Mouse (Mus musculus): ENCODE data around the gene Lmx1a. TPM values are rescaled to one million over a fixed set of nuclear protein-coding genes. Genes with fewer than 3 reads are reported as not detected.

Lmx1a gene
- polyA plus RNA-seq, 1 experiment: not detected

DNA sequence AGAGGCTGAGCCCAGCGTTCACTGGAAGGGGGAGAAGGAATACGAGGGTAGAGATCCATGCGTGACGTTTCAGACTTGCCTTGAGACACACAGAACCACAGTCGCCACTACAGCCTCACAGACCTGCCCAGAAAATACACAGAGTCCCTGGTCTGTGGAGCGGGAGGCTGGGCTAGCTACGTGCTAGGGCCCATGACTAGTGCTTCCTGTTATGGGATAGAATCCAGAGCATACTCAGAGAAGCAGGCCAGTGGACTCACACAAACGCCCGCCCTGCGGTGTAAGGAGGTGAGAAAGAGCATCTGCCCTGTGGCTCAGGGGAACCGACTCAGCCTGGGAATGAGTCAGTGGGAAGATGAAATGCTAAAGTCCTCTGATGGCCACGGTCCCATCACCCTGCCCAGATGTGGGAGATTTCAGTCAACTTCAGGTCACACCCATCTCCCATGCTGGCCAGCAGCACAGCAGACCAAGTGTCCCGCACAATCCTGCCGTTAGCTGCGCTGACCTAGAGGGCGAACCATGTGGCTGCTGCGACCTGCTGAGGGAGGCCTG, 16.5 kb upstream of the Lmx1a start:
- TF ChIP-seq POLR2A (IDR thresholded peaks at IDR 0.05; ENCODE audit: low read depth, low read length): no peak
- TF ChIP-seq CTCF (IDR thresholded peaks at IDR 0.05; ENCODE audit: borderline replicate concordance, insufficient read depth, low read length): no peak
- H3K4me3 ChIP-seq (ENCODE audit: insufficient read depth, low read length): no peak overlapping the region
- H3K4me1 ChIP-seq (ENCODE audit: control insufficient read depth, insufficient read depth, low read length): no peaks in the 10 kb centered on the region
- H3K27ac ChIP-seq (ENCODE audit: insufficient read depth, low read length): no peak overlapping the region

- no peak overlapping the region for H3K27ac ChIP-seq (ENCODE audit: insufficient read depth, low read length)
- no peaks in the 10 kb centered on the region for H3K4me1 ChIP-seq (ENCODE audit: control insufficient read depth, insufficient read depth, low read length)
- TF ChIP-seq CTCF (IDR thresholded peaks at IDR 0.05; ENCODE audit: borderline replicate concordance, insufficient read depth, low read length) (no peak), POLR2A (IDR thresholded peaks at IDR 0.05; ENCODE audit: low read depth, low read length) (no peak)
- H3K4me3 ChIP-seq (ENCODE audit: insufficient read depth, low read length): no peak overlapping the region
Measured at GRCm38 (mm10) chr1:167679061-167679460, 10.0 kb upstream of the Lmx1a start.

DNA sequence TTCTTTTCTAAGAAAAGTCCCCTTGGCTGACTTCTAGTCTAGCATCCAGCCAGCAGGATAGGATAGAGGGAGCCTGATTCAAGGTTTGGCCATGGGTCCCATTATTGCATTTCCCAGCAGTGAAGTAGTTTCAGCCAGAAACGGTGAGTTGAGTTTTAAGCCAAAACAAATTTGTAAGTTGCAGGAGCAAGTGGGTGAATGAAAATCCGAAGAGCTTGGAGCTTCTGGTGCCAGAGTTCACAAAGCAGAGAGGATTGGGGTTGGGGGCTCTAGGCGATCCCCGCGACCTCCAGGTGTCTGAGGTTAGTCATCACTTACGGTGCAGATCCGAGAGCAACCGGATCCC, 1.1 kb upstream of the Lmx1a start:
- no peak for TF ChIP-seq POLR2A (IDR thresholded peaks at IDR 0.05; ENCODE audit: low read depth, low read length)
- no peak for TF ChIP-seq CTCF (IDR thresholded peaks at IDR 0.05; ENCODE audit: borderline replicate concordance, insufficient read depth, low read length)
- no peak overlapping the region for H3K27ac ChIP-seq (ENCODE audit: insufficient read depth, low read length)
- no peak overlapping the region for H3K4me3 ChIP-seq (ENCODE audit: insufficient read depth, low read length)
- no peaks in the 10 kb centered on the region for H3K4me1 ChIP-seq (ENCODE audit: control insufficient read depth, insufficient read depth, low read length)

DNA sequence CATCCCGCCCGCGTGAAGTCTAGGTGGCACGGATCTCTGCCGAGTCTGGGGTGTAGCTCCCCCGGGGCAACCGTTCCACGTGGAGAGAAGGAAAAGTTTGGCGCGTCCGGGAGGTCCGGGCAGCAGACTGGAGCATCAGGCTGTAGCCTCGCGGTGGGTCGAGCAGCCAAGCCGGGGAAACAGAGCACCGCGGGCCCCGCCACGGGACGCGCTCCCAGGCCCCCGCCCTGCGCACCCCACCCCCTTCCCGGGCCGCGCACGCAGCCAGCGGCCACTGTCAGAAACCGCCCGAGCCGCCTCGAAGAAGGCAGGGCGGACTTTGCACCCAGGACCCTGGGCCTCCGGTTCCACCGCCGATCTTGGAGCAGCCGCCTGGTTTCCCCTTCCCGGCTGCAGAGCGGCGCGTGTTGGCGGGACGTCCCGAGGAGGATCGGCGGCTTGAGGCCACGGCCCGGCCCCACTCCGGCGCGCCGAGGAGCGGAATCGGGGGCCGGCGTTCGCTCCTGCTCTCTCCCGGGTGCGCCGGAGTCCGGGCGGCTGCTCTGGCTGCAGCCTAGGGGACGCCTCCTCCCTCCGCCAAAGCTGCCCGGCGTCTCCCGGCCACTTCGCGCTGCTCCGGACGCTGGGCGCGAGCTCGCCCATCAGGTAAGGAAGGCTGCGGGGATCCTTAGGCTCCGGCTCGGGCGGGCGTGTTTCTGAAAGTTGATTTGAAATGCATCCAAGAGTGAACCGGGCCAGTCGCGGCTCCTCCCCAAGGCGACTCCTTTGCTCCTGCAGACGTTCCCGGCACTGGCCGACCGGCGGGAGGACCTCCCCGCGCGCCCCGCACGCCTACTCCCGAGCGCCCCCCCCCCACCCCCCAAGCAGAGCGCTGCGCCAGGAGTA, 448 bp upstream of the Lmx1a start:
- Histone ChIP-seq H3K27ac (ENCODE audit: insufficient read depth, low read length) (no peak overlapping the region), H3K4me3 (ENCODE audit: insufficient read depth, low read length) (peak overlapping the region; percentile 37), H3K4me1 (ENCODE audit: control insufficient read depth, insufficient read depth, low read length) (no peaks in the 10 kb centered on the region)
- TF ChIP-seq CTCF (IDR thresholded peaks at IDR 0.05; ENCODE audit: borderline replicate concordance, insufficient read depth, low read length): no peak
- TF ChIP-seq POLR2A (IDR thresholded peaks at IDR 0.05; ENCODE audit: low read depth, low read length): no peak

GRCm38 (mm10) chr1:167689262-167690137, 463 bp downstream of the Lmx1a start:
- Histone ChIP-seq H3K4me1 (ENCODE audit: control insufficient read depth, insufficient read depth, low read length) (no peaks in the 10 kb centered on the region), H3K27ac (ENCODE audit: insufficient read depth, low read length) (no peak overlapping the region), H3K4me3 (ENCODE audit: insufficient read depth, low read length) (no peak overlapping the region)
- no peak for TF ChIP-seq CTCF (IDR thresholded peaks at IDR 0.05; ENCODE audit: borderline replicate concordance, insufficient read depth, low read length)
- TF ChIP-seq POLR2A (IDR thresholded peaks at IDR 0.05; ENCODE audit: low read depth, low read length): no peak

- Histone ChIP-seq H3K4me1 (ENCODE audit: control insufficient read depth, insufficient read depth, low read length) (no peaks in the 10 kb centered on the region), H3K27ac (ENCODE audit: insufficient read depth, low read length) (no peak overlapping the region), H3K4me3 (ENCODE audit: insufficient read depth, low read length) (no peak overlapping the region)
- TF ChIP-seq POLR2A (IDR thresholded peaks at IDR 0.05; ENCODE audit: low read depth, low read length): no peak
- TF ChIP-seq CTCF (IDR thresholded peaks at IDR 0.05; ENCODE audit: borderline replicate concordance, insufficient read depth, low read length): no peak
Measured at GRCm38 (mm10) chr1:167690138-167690710, 1.2 kb downstream of the Lmx1a start.

DNA sequence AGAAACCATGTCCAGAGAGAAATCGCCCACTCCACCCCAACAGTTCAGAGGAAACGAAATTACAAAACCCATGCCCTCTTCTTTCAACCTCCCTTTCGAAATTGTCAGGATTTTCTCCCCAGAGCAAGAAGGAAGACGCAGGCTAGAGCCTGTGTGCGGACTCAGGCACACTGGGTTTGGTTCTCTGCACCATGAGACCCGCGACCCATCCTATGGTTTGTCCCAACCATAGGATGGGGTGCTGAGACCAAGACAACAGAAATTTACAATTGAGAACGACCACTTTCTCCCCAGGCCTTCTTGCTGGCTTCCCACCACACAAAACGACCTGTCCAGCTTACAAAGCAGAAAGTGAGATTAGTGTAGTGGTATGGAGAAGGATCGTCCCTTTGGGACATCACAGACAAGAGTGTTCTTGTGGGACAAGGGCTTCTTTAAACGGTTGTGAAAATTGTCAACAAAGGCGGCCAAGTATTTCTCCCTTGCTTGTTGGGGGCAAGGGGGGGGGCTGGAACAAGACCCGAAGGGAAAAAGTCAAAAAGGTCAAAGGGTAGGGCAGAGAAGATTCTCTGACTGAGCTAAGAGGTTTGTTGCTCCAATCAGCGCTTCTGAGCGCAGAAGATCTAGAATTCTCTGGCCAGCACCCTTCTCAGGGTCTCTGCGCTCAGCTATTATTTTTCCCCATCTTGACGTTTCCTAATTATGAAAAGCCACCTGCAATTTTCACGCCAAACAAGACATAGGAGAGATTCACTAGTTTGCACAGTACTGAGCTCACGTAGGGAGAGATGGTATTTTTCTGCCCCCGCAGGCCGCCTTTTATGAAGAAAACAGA, 1.9 kb downstream of the Lmx1a start:
- TF ChIP-seq POLR2A (IDR thresholded peaks at IDR 0.05; ENCODE audit: low read depth, low read length): no peak
- TF ChIP-seq CTCF (IDR thresholded peaks at IDR 0.05; ENCODE audit: borderline replicate concordance, insufficient read depth, low read length): no peak
- H3K4me1 ChIP-seq (ENCODE audit: control insufficient read depth, insufficient read depth, low read length): no peaks in the 10 kb centered on the region
- no peak overlapping the region for H3K4me3 ChIP-seq (ENCODE audit: insufficient read depth, low read length)
- no peak overlapping the region for H3K27ac ChIP-seq (ENCODE audit: insufficient read depth, low read length)

DNA sequence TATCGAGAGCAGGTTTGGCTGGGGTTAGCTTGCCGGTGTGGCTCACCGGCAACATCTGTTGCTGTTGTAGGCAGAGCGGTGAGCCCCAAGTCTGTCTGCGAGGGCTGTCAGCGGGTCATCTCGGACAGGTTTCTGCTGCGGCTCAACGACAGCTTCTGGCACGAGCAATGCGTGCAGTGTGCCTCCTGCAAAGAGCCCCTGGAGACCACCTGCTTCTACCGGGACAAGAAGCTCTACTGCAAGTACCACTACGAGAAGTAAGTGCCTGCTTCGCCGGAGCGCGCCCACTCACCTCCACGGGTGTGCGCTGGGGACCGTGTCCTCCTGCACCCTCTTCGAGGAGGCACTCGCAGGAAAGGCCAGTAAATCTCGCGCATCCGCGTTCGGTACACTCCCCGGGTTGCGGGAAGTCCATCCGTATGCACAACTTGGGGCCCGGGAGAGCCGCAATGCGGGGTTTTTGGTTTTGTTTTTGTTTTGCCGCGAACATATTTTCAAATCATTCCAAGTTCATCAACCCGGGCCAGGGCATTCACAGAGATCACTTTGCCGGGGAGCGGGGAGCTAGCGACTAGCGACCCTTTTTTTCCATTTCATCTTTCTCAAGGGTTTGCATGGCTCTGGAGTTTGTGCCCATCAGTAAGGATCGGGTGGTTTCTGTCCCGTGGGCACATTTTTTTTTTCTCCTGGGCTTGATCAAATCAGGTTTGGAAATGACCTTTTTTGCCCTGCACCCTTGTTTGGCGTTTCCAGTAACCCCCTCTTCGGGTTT, 3.1 kb downstream of the Lmx1a start:
- Histone ChIP-seq H3K4me1 (ENCODE audit: control insufficient read depth, insufficient read depth, low read length) (no peaks in the 10 kb centered on the region), H3K4me3 (ENCODE audit: insufficient read depth, low read length) (no peak overlapping the region), H3K27ac (ENCODE audit: insufficient read depth, low read length) (no peak overlapping the region)
- TF ChIP-seq CTCF (IDR thresholded peaks at IDR 0.05; ENCODE audit: borderline replicate concordance, insufficient read depth, low read length) (no peak), POLR2A (IDR thresholded peaks at IDR 0.05; ENCODE audit: low read depth, low read length) (no peak)
